Mouse (Mus musculus): Measurements from ENCODE around the gene Cmss1. TPM values are rescaled to one million over a fixed set of nuclear protein-coding genes. Genes with fewer than 3 reads are reported as not detected.

Gene Cmss1
- polyA plus RNA-seq, 1 experiment from 2014 or later: 58.3 TPM

DNA sequence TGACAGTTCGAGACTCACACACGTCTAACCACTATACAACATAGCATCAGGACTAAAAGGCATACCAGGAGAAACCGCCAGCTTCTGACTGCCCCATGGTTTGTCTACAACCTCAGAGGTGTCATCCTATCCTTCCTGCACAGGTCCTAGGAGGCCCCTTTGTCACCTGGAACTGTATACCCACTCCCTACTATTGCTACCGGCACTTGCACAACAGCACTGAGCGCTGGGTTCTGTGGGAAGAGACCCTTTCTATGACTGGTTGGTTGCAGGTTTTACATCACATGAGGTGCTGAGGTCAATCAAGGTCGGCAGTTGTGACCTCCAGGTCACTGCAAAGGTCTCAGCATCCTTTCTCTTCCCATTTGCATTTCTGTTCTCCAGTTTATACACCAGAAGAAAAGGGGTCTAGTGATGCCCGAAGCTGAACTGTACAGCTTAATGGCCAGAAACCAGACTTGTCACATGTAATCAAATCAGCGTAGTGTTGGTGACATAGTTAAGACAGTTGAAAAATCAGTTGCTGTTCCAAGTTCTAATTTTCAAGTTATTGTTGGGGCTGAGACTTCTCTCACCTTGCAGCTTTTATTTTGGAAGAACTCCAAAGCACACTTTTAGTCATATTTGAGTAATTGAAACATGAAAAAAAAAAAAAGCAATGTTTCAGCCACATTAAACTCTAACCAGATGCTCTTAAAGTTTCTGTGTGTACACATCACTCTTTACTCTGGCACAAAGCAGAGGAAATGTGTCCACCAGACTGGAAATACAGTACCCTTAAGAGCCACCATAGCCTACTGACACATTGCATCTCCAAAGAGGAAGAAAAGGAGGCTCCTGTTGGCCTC lies 266.7 kb downstream of the Cmss1 start:
- no peaks in the 10 kb centered on the region for H3K9me3 ChIP-seq (ENCODE audit: control insufficient read depth, low read length)
- H3K4me2 ChIP-seq (ENCODE audit: low read depth, severe bottlenecking): no peak overlapping the region
- H3K4me1 ChIP-seq (ENCODE audit: control insufficient read depth, insufficient read depth, low read length): peaks cover 4% of the 10 kb centered on the region; the same call in 1 of the 2 replicates
- no peak overlapping the region for H3K4me3 ChIP-seq (ENCODE audit: low read depth, low read length)
- no peak overlapping the region for H3K27ac ChIP-seq (replicated peaks; ENCODE audit: low read depth, low read length)
- ATAC-seq (ENCODE audit: insufficient number of reproducible peaks, low FRiP score, low TSS enrichment, low read depth) (no peak), DNase-seq (ENCODE audit: low spot score) (no peak)
- no peaks in the 10 kb centered on the region for H3K36me3 ChIP-seq (ENCODE audit: control insufficient read depth, insufficient read depth, low read length)
- WGBS: 82% methylated on average over 8 of the region's 8 CpGs
- no peaks in the 10 kb centered on the region for H3K27me3 ChIP-seq (ENCODE audit: control insufficient read depth, insufficient read depth, low read length)
- H3K9ac ChIP-seq (ENCODE audit: low read length): no peak overlapping the region

DNA sequence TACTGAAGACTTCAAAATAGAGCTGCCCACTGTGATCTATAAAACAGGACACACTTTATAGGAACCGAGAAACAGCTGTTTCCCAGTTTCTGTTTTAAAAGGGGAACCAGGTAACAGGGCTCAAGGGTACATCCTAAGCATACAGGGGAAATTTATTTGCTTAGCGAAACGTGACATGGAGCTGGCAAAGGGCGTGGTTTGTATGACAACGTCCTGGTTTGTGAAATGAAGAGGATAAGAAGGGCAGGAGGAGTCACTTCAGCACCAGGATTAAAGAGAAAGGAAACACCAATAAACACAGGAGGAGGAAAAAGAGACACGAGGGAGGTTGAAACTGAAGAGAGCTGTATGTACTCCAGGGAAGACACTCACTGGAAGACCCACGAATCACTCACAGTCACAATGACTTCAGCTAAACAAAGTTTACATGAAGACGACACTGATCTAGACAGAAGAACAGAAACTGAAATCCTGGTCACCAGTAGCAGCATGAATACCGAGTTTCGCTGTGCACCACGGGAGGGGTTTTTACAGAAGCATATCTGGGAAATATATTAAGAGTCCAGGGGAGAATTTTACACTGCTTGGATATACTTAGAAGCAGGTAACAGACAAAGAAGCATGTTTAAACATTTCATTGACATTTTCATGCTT lies 269.8 kb downstream of the Cmss1 start:
- peaks cover 4% of the 10 kb centered on the region; the same call in 1 of the 2 replicates for H3K4me1 ChIP-seq (ENCODE audit: control insufficient read depth, insufficient read depth, low read length)
- ATAC-seq (ENCODE audit: insufficient number of reproducible peaks, low FRiP score, low TSS enrichment, low read depth) (no peak), DNase-seq (ENCODE audit: low spot score) (no peak)
- H3K9ac ChIP-seq (ENCODE audit: low read length): no peak overlapping the region
- H3K4me2 ChIP-seq (ENCODE audit: low read depth, severe bottlenecking): no peak overlapping the region
- 75% methylated on average over 11 of the region's 11 CpGs for WGBS
- H3K9me3 ChIP-seq (ENCODE audit: control insufficient read depth, low read length): no peaks in the 10 kb centered on the region
- no peaks in the 10 kb centered on the region for H3K36me3 ChIP-seq (ENCODE audit: control insufficient read depth, insufficient read depth, low read length)
- no peak overlapping the region for H3K27ac ChIP-seq (replicated peaks; ENCODE audit: low read depth, low read length)
- no peaks in the 10 kb centered on the region for H3K27me3 ChIP-seq (ENCODE audit: control insufficient read depth, insufficient read depth, low read length)
- H3K4me3 ChIP-seq (ENCODE audit: low read depth, low read length): no peak overlapping the region

DNA sequence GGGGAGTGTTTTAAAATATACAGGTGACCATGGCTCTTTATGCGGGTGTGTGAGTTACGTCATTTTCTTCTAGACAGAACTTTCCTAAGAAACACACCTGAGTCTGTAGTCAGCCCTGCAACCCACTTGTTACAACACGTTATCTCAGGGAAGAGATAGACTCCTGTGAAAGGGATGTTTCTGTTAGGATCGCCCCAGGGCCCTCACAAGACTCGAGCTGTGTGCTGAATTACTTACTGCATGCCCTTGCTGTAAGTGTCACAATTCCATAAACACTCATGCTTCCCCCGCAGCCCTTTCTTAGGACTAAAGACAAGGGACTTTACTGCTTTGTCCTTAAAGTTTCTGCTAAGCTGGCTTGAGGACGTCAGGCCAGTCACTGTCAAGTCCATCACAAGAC lies 274.4 kb downstream of the Cmss1 start:
- H3K9me3 ChIP-seq (ENCODE audit: control insufficient read depth, low read length): no peaks in the 10 kb centered on the region
- no peak overlapping the region for H3K4me3 ChIP-seq (ENCODE audit: low read depth, low read length)
- H3K27ac ChIP-seq (replicated peaks; ENCODE audit: low read depth, low read length): no peak overlapping the region
- H3K27me3 ChIP-seq (ENCODE audit: control insufficient read depth, insufficient read depth, low read length): no peaks in the 10 kb centered on the region
- H3K9ac ChIP-seq (ENCODE audit: low read length): no peak overlapping the region
- H3K36me3 ChIP-seq (ENCODE audit: control insufficient read depth, insufficient read depth, low read length): no peaks in the 10 kb centered on the region
- ATAC-seq (ENCODE audit: insufficient number of reproducible peaks, low FRiP score, low TSS enrichment, low read depth) (no peak), DNase-seq (ENCODE audit: low spot score) (no peak)
- 0 out of 2 replicates have a peak, but pooled peaks cover 2% of the 10 kb centered on the region for H3K4me1 ChIP-seq (ENCODE audit: control insufficient read depth, insufficient read depth, low read length)
- H3K4me2 ChIP-seq (ENCODE audit: low read depth, severe bottlenecking): no peak overlapping the region
- WGBS: 78% methylated on average over 7 of the region's 7 CpGs

DNA sequence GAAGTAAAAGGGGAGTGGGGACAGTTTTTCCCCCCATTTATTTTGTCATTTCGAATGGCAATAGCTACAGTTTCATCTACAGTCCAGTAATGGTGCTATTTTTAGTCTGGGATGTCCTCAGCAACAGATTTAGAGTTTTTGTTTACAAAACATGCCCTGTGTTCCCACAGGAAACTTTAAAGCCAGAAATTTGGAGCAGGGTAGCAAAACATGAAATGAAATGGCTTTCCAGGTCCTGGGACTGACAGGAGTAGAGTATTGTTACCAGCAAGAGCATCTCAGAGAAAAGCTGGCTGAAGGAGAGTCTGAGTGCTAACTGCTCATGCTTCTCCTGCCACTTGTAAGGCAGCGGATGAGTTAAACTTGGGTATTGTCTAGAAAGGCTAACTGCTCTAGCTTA lies 276.6 kb downstream of the Cmss1 start:
- Histone ChIP-seq H3K4me3 (ENCODE audit: low read depth, low read length) (no peak overlapping the region), H3K36me3 (ENCODE audit: control insufficient read depth, insufficient read depth, low read length) (no peaks in the 10 kb centered on the region), H3K27ac (replicated peaks; ENCODE audit: low read depth, low read length) (no peak overlapping the region), H3K9me3 (ENCODE audit: control insufficient read depth, low read length) (no peaks in the 10 kb centered on the region), H3K4me2 (ENCODE audit: low read depth, severe bottlenecking) (no peak overlapping the region), H3K9ac (ENCODE audit: low read length) (no peak overlapping the region), H3K4me1 (ENCODE audit: control insufficient read depth, insufficient read depth, low read length) (0 out of 2 replicates have a peak, but pooled peaks cover 2% of the 10 kb centered on the region), H3K27me3 (ENCODE audit: control insufficient read depth, insufficient read depth, low read length) (no peaks in the 10 kb centered on the region)
- DNase-seq (ENCODE audit: low spot score) (no peak), ATAC-seq (ENCODE audit: insufficient number of reproducible peaks, low FRiP score, low TSS enrichment, low read depth) (no peak)
- WGBS: 90% methylated on average over 2 of the region's 2 CpGs

DNA sequence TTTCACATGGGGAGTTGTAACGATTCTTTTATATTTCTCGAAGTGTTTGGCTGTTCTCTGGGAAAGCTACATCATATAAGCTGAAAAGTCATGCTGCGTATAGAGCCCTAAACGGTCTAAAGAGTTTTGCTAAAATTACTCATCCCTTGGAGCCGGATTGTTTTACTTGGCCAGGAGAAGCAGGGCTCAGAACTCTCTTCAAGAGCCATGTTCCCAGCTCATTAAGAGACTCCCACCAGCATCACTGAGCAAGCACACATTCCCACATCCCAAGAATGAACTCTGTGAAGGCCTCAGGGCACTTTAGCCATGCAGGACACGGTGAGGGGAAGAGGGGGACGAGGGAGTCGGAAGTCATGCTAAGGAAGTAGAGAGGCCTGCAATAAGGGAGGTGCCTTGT lies 277.6 kb downstream of the Cmss1 start:
- Histone ChIP-seq H3K9me3 (ENCODE audit: control insufficient read depth, low read length) (no peaks in the 10 kb centered on the region), H3K4me1 (ENCODE audit: control insufficient read depth, insufficient read depth, low read length) (0 out of 2 replicates have a peak, but pooled peaks cover 2% of the 10 kb centered on the region), H3K27ac (replicated peaks; ENCODE audit: low read depth, low read length) (no peak overlapping the region), H3K4me3 (ENCODE audit: low read depth, low read length) (no peak overlapping the region), H3K36me3 (ENCODE audit: control insufficient read depth, insufficient read depth, low read length) (no peaks in the 10 kb centered on the region), H3K4me2 (ENCODE audit: low read depth, severe bottlenecking) (no peak overlapping the region), H3K27me3 (ENCODE audit: control insufficient read depth, insufficient read depth, low read length) (no peaks in the 10 kb centered on the region), H3K9ac (ENCODE audit: low read length) (no peak overlapping the region)
- WGBS: 79% methylated on average over 8 of the region's 8 CpGs
- DNase-seq (ENCODE audit: low spot score): no peak
- ATAC-seq (ENCODE audit: insufficient number of reproducible peaks, low FRiP score, low TSS enrichment, low read depth): no peak

DNA sequence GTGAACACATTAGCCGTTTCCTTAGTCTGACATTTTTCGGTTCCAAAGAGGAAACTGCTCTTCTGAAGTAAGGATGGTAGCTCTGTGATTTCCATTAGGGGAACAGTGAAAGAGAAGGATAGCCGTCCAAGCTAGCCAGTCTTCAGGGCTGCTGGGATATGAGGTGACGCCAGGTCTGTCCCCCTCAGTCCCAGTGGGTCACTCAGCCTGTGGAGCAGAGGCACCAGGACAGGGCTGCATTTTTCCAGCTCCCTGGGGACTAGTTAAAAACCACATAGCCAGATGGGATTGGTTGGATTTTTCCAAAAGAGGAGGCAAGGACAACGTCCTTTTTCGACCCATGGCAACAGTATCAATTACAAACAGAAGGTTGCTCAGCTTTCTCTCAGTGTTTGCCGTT lies 279.7 kb downstream of the Cmss1 start:
- no peaks in the 10 kb centered on the region for H3K27me3 ChIP-seq (ENCODE audit: control insufficient read depth, insufficient read depth, low read length)
- H3K27ac ChIP-seq (replicated peaks; ENCODE audit: low read depth, low read length): no peak overlapping the region
- no peaks in the 10 kb centered on the region for H3K9me3 ChIP-seq (ENCODE audit: control insufficient read depth, low read length)
- H3K4me3 ChIP-seq (ENCODE audit: low read depth, low read length): no peak overlapping the region
- WGBS: 66% methylated on average over 7 of the region's 7 CpGs
- DNase-seq (ENCODE audit: low spot score) (no peak), ATAC-seq (ENCODE audit: insufficient number of reproducible peaks, low FRiP score, low TSS enrichment, low read depth) (no peak)
- H3K4me1 ChIP-seq (ENCODE audit: control insufficient read depth, insufficient read depth, low read length): 0 out of 2 replicates have a peak, but pooled peaks cover 2% of the 10 kb centered on the region
- H3K9ac ChIP-seq (ENCODE audit: low read length): no peak overlapping the region
- H3K4me2 ChIP-seq (ENCODE audit: low read depth, severe bottlenecking): no peak overlapping the region
- H3K36me3 ChIP-seq (ENCODE audit: control insufficient read depth, insufficient read depth, low read length): no peaks in the 10 kb centered on the region

DNA sequence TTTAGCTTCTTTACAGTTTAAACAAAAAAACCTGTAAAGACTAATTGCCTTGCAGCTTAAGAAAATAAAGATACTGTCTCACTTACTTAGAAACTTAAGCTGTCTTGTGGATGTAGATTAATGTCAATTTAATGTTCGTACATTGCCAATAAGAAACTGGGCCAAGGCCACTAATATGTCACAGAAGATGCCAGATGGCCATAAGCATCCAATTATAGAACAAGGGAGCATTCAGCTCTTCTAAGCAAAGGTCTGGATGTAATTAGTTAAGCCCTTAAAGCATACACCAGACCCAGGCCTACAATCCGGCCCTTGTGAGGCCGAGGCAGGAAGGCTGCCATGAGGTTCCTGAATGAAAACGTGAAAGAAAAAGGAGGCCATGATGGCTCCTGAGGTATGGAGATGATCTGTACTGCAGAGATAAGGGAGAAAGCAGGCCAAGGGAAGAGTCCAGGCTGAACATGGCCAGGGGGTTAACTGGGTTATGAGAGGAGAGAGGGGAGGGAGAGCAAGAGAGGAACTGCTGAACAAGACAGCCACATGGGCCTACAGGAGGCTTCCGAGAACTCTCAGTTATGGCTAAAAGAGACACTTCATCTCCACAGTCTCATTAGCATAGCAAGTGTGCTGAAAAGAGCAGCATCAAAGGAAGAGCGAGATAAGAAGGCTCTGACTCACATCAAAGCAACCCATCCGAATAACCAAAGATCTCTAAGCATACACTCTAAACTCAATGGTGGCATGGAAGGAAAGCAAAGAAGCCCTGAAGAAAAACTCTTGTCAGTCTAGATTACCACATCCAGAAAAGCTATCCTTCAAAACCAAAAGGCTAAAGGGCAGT lies 287.2 kb downstream of the Cmss1 start:
- Histone ChIP-seq H3K4me1 (ENCODE audit: control insufficient read depth, insufficient read depth, low read length) (no peaks in the 10 kb centered on the region), H3K36me3 (ENCODE audit: control insufficient read depth, insufficient read depth, low read length) (no peaks in the 10 kb centered on the region), H3K9ac (ENCODE audit: low read length) (no peak overlapping the region), H3K9me3 (ENCODE audit: control insufficient read depth, low read length) (0 out of 2 replicates have a peak, but pooled peaks cover 2% of the 10 kb centered on the region), H3K27me3 (ENCODE audit: control insufficient read depth, insufficient read depth, low read length) (no peaks in the 10 kb centered on the region), H3K4me2 (ENCODE audit: low read depth, severe bottlenecking) (no peak overlapping the region), H3K27ac (replicated peaks; ENCODE audit: low read depth, low read length) (no peak overlapping the region), H3K4me3 (ENCODE audit: low read depth, low read length) (no peak overlapping the region)
- 45% methylated on average over 7 of the region's 7 CpGs for WGBS
- no peak for ATAC-seq (ENCODE audit: insufficient number of reproducible peaks, low FRiP score, low TSS enrichment, low read depth)
- no peak for DNase-seq (ENCODE audit: low spot score)

DNA sequence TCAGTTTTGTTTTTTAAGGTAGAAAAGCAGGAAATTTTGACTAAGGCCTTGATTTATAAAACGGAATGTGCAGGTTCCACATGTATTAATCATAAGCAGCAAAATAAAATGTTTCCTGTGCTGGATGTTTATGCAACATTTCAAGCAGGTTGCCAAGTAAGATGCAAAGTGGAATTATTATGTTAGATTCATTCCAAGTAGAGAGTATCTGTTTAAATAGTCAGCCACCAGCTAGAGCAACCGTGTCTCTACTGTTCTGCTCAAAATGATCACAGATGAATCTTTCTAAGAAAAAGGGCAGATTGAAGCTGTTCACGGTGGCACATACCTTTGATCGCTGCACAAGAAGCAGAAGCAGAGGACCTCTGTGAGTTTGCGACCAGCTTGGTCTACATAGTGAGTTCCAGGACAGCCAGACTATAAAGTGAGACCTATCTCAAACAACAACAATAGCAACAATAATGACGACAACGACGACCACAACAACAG lies 288.0 kb downstream of the Cmss1 start:
- WGBS: 75% methylated on average over 8 of the region's 8 CpGs
- DNase-seq (ENCODE audit: low spot score) (no peak), ATAC-seq (ENCODE audit: insufficient number of reproducible peaks, low FRiP score, low TSS enrichment, low read depth) (no peak)
- Histone ChIP-seq H3K27ac (replicated peaks; ENCODE audit: low read depth, low read length) (no peak overlapping the region), H3K4me3 (ENCODE audit: low read depth, low read length) (no peak overlapping the region), H3K4me1 (ENCODE audit: control insufficient read depth, insufficient read depth, low read length) (no peaks in the 10 kb centered on the region), H3K9me3 (ENCODE audit: control insufficient read depth, low read length) (0 out of 2 replicates have a peak, but pooled peaks cover 2% of the 10 kb centered on the region), H3K36me3 (ENCODE audit: control insufficient read depth, insufficient read depth, low read length) (no peaks in the 10 kb centered on the region), H3K4me2 (ENCODE audit: low read depth, severe bottlenecking) (no peak overlapping the region), H3K9ac (ENCODE audit: low read length) (no peak overlapping the region), H3K27me3 (ENCODE audit: control insufficient read depth, insufficient read depth, low read length) (no peaks in the 10 kb centered on the region)

All from limb, embryonic 11.5 days (tissue).